Mouse (Mus musculus): ENCODE measurements at regions not wholly inside any gene's neighbourhood (a gene's known extent, or its start where the extent isn't known, plus 50 kb on each side); places are given as distances from the start of the nearest gene placed in this dataset.

DNA sequence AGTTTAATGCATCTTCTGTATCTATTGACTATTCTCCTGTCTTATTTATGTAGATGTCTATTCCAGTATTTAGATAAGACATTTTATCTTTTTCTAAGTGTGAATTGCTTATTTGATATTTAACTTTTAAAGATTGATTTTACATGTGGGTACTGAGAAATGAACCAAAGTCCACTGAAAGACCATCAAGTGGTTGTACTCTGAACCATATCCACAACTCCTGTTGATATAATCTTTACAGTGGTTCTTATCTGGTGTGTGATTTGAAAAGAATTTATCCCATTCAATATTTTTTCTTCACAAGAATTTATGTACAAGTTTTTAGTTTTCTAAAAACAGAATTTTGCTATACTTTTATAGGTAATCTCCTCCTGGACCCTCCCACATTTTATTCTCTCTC is 422.6 kb upstream of the Galntl6 start:
- Histone ChIP-seq H3K4me3 (ENCODE audit: low read depth, low read length) (no peak overlapping the region), H3K27me3 (ENCODE audit: control insufficient read depth, insufficient read depth, low read length) (no peaks in the 10 kb centered on the region), H3K4me1 (ENCODE audit: control insufficient read depth, insufficient read depth, low read length) (no peaks in the 10 kb centered on the region), H3K27ac (replicated peaks; ENCODE audit: low read depth, low read length) (no peak overlapping the region), H3K9ac (replicated peaks; ENCODE audit: low read length) (no peak overlapping the region), H3K36me3 (replicated peaks; ENCODE audit: control insufficient read depth, insufficient read depth, low read depth, low read length) (no peaks in the 10 kb centered on the region), H3K9me3 (replicated peaks; ENCODE audit: control insufficient read depth, low read length) (no peaks in the 10 kb centered on the region), H3K4me2 (ENCODE audit: low read depth, low read length) (no peak overlapping the region)
- DNase-seq (ENCODE audit: low spot score): no peak
- no peak for ATAC-seq (replicated peaks; ENCODE audit: insufficient number of reproducible peaks, low FRiP score, low TSS enrichment, low read depth)
